Mouse (Mus musculus) lung, postnatal 0 days (tissue): ENCODE results near the gene Mob3b. TPM values are rescaled to one million over a fixed set of nuclear protein-coding genes. Genes with fewer than 3 reads are reported as not detected.

Source experiments
- ATAC-seq: fragments of 200-750 bp; cut with Nextera tagmentation; 2 replicates; pipeline ENCODE4 v1.8.0; 2017; ENCODE audit warnings: moderate library complexity
- DNase-seq: peaks from one replicate; pipeline ENCODE4 v3.0.0-alpha.2; 2016; ENCODE audit warnings: low spot score
- H3K27ac ChIP-seq: fragments of 300-500 bp; sonication (generic); 2 replicates; pipeline ENCODE4 v1.5.1; 2014; ENCODE audit warnings: antibody characterized with exemption, mild to moderate bottlenecking, low read length, mixed read lengths
- H3K27me3 ChIP-seq: fragments of 300-500 bp; sonication (generic); replicated peaks from 2 replicates; pipeline ENCODE4 v1.6.1; 2014; ENCODE audit warnings: low read length, mixed read lengths; ENCODE audit not compliant: insufficient read depth
- H3K36me3 ChIP-seq: fragments of 300-500 bp; sonication (generic); 2 replicates; pipeline ENCODE4 v1.6.1; 2014; ENCODE audit warnings: low read length, mixed read lengths; ENCODE audit not compliant: insufficient read depth
- H3K4me1 ChIP-seq: fragments of 300-500 bp; sonication (generic); 2 replicates; pipeline ENCODE4 v1.6.1; 2014; ENCODE audit warnings: antibody characterized with exemption, low read depth, low read length, mixed read lengths; ENCODE audit not compliant: insufficient read depth
- H3K4me2 ChIP-seq: fragments of 300-500 bp; sonication (generic); replicated peaks from 2 replicates; pipeline ENCODE4 v1.6.1; 2014; ENCODE audit warnings: low read depth, mild to moderate bottlenecking, low read length, moderate library complexity, mixed read lengths
- H3K4me3 ChIP-seq: fragments of 300-500 bp; sonication (generic); 2 replicates; pipeline ENCODE4 v1.5.1; 2014; ENCODE audit warnings: low read depth, low read length
- H3K9ac ChIP-seq: fragments of 300-500 bp; sonication (generic); replicated peaks from 2 replicates; pipeline ENCODE4 v1.6.1; 2014; ENCODE audit warnings: low read depth, mild to moderate bottlenecking
- H3K9me3 ChIP-seq: fragments of 300-500 bp; sonication (generic); 2 replicates; pipeline ENCODE4 v1.6.1; 2016; ENCODE audit warnings: low read length, mixed read lengths
- CTCF ChIP-seq: IDR thresholded peaks from 2 replicates; pipeline ENCODE4 v1.5.1; 2016; ENCODE audit warnings: antibody characterized with exemption, mild to moderate bottlenecking
- EP300 ChIP-seq: IDR thresholded peaks from 2 replicates; pipeline ENCODE4 v1.6.1; 2016; ENCODE audit warnings: antibody characterized with exemption, mild to moderate bottlenecking, control low read depth
- WGBS: fragments of 180-500 bp; shearing (Covaris S2); extraction: QIAGEN DNeasy Blood & Tissue Kit; methylation state at CpG from one replicate; pipeline ENCODE4 v1.1.7; 2014; 5-methylcytosine and 5-hydroxymethylcytosine counted together
- polyA plus RNA-seq: library from polyadenylated mRNA; unstranded; fragments of >200 nt; fragmentation: Nextera tagmentation; extraction: Ambion mirVana; gene quantifications from 2 replicates; pipeline ENCODE4 v1.2.1, GENCODE M21; 2015

Gene Mob3b
- polyA plus RNA-seq, 1 experiment from 2014 or later, result 14.7 TPM

- DNase-seq, result no peak
These were observed 43.6 kb downstream of the Mob3b start for GRCm38 (mm10) chr4:35113516-35114248.

DNA sequence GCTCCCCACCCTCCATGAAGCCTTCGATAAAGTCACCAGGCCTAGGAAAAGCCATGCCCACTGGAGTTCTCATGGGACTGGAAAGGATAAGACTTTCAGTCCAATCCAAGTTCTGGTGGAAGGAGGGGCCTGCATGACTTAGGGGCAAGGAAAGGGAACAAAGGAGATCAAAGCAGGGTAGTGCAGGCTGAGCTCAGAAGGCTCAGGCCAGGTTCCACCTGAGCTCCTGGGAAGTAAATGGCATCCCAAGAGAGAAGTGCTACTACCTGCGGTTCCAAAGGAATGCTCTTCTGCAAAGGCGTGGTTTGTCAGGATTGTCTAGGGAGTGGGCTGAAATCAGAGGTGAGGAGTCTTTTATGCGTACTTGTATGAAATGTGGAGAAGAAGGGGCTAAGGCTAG is 44.8 kb downstream of the Mob3b start:
- ATAC-seq, result peak; percentile 72
- H3K4me3 ChIP-seq, result no peak overlapping the region
- H3K36me3 ChIP-seq, result no peaks in the 10 kb centered on the region
- no peaks in the 10 kb centered on the region for H3K9me3 ChIP-seq
- peak overlapping the region; percentile 11; the same call in 1 of the 2 replicates for H3K27ac ChIP-seq
- no peaks in the 10 kb centered on the region for H3K27me3 ChIP-seq
- DNase-seq, result peak; percentile 38
- H3K4me2 ChIP-seq, result no peak overlapping the region
- TF ChIP-seq CTCF (no peak), EP300 (no peak)
- H3K9ac ChIP-seq, result no peak overlapping the region
- 60% methylated on average over 4 of the region's 4 CpGs for WGBS
- peaks cover 3% of the 10 kb centered on the region; the same call in 1 of the 2 replicates for H3K4me1 ChIP-seq

More at GRCm38 (mm10) chr4:35113516-35114248, 43.6 kb downstream of the Mob3b start:
- Histone ChIP-seq H3K27ac (no peak overlapping the region), H3K9ac (no peak overlapping the region), H3K4me2 (no peak overlapping the region), H3K27me3 (no peaks in the 10 kb centered on the region), H3K4me3 (no peak overlapping the region), H3K9me3 (no peaks in the 10 kb centered on the region), H3K36me3 (no peaks in the 10 kb centered on the region), H3K4me1 (peaks cover 3% of the 10 kb centered on the region; the same call in 1 of the 2 replicates)
- TF ChIP-seq CTCF, result no peak
- no peak for TF ChIP-seq EP300
- ATAC-seq, result no peak
- WGBS, result 64% methylated on average over 13 of the region's 13 CpGs

GRCm38 (mm10) chr4:35105115-35105773 is 52.0 kb downstream of the Mob3b start:
- H3K4me1 ChIP-seq, result peaks cover 4% of the 10 kb centered on the region; the same call in 1 of the 2 replicates
- no peak overlapping the region for H3K27ac ChIP-seq
- DNase-seq, result no peak
- H3K27me3 ChIP-seq, result no peaks in the 10 kb centered on the region
- no peak overlapping the region for H3K4me2 ChIP-seq
- WGBS, result 73% methylated on average over 14 of the region's 14 CpGs
- no peaks in the 10 kb centered on the region for H3K9me3 ChIP-seq
- no peaks in the 10 kb centered on the region for H3K36me3 ChIP-seq
- H3K9ac ChIP-seq, result no peak overlapping the region
- H3K4me3 ChIP-seq, result no peak overlapping the region
- no peak for ATAC-seq
- TF ChIP-seq CTCF (no peak), EP300 (no peak)

- Histone ChIP-seq H3K9me3 (no peaks in the 10 kb centered on the region), H3K4me2 (no peak overlapping the region), H3K4me1 (peaks cover 25% of the 10 kb centered on the region; the same call in 1 of the 2 replicates), H3K27ac (no peak overlapping the region), H3K36me3 (no peaks in the 10 kb centered on the region), H3K4me3 (no peak overlapping the region), H3K27me3 (no peaks in the 10 kb centered on the region), H3K9ac (no peak overlapping the region)
- no peak for DNase-seq
- TF ChIP-seq CTCF (no peak), EP300 (no peak)
- ATAC-seq, result no peak
- 64% methylated on average over 7 of the region's 7 CpGs for WGBS
These were observed 56.1 kb downstream of the Mob3b start for GRCm38 (mm10) chr4:35101201-35101600.

- WGBS, result 9% methylated on average over 29 of the region's 29 CpGs
- Histone ChIP-seq H3K9me3 (no peaks in the 10 kb centered on the region), H3K4me3 (peak overlapping the region; percentile 16), H3K27me3 (no peaks in the 10 kb centered on the region), H3K4me2 (peak overlapping the region; percentile 52), H3K27ac (peak overlapping the region; percentile 80), H3K4me1 (peaks cover 25% of the 10 kb centered on the region; the same call in 1 of the 2 replicates), H3K9ac (no peak overlapping the region), H3K36me3 (no peaks in the 10 kb centered on the region)
- TF ChIP-seq CTCF, result no peak
- TF ChIP-seq EP300, result peak; percentile 31
- ATAC-seq, result peak; percentile 93
- DNase-seq, result peak; percentile 96
These were observed 57.2 kb downstream of the Mob3b start for GRCm38 (mm10) chr4:35099865-35100780.
